Mouse (Mus musculus) neural tube, embryonic 15.5 days (tissue): Measurements from ENCODE around the gene Ermap. TPM values are rescaled to one million over a fixed set of nuclear protein-coding genes. Genes with fewer than 3 reads are reported as not detected.

ENCODE experiments used
- ATAC-seq: fragments of 200-750 bp; cut with Nextera tagmentation; 2 replicates; pipeline ENCODE4 v1.8.0; 2017; ENCODE audit warnings: mild to moderate bottlenecking, moderate TSS enrichment, moderate library complexity; ENCODE audit not compliant: low FRiP score
- H3K27ac ChIP-seq: fragments of 300-500 bp; sonication (generic); replicated peaks from 2 replicates; pipeline ENCODE4 v1.5.1; 2015; ENCODE audit warnings: mild to moderate bottlenecking, inconsistent platforms
- H3K27me3 ChIP-seq: fragments of 300-500 bp; sonication (generic); replicated peaks from 2 replicates; pipeline ENCODE4 v1.6.1; 2015; ENCODE audit warnings: inconsistent platforms
- H3K36me3 ChIP-seq: fragments of 300-500 bp; sonication (generic); 2 replicates; pipeline ENCODE4 v1.6.1; 2015; ENCODE audit warnings: inconsistent platforms
- H3K4me1 ChIP-seq: fragments of 300-500 bp; sonication (generic); 2 replicates; pipeline ENCODE4 v1.6.1; 2015; ENCODE audit warnings: inconsistent platforms
- H3K4me2 ChIP-seq: fragments of 300-500 bp; sonication (generic); 2 replicates; pipeline ENCODE4 v1.6.1; 2015; ENCODE audit warnings: inconsistent platforms, mild to moderate bottlenecking, moderate library complexity
- H3K4me3 ChIP-seq: fragments of 300-500 bp; sonication (generic); replicated peaks from 2 replicates; pipeline ENCODE4 v1.5.1; 2015; ENCODE audit warnings: mild to moderate bottlenecking, inconsistent platforms
- H3K9ac ChIP-seq: fragments of 300-500 bp; sonication (generic); replicated peaks from 2 replicates; pipeline ENCODE4 v1.6.1; 2015; ENCODE audit warnings: mild to moderate bottlenecking, inconsistent platforms
- H3K9me3 ChIP-seq: fragments of 300-500 bp; sonication (generic); replicated peaks from 2 replicates; pipeline ENCODE4 v1.6.1; 2016; ENCODE audit warnings: inconsistent platforms
- WGBS: fragments of 180-500 bp; shearing (Covaris S2); methylation state at CpG from one replicate; pipeline ENCODE4 v1.1.7; 2015; ENCODE audit warnings: mixed read lengths; 5-methylcytosine and 5-hydroxymethylcytosine counted together
- microRNA counts: library from miRNA; unstranded; fragments of <30 nt; microRNA quantifications from one replicate; lab custom pipeline; 2016
- microRNA-seq: library from miRNA; unstranded; fragments of <30 nt; microRNA quantifications from one replicate; pipeline ENCODE4, GENCODE M21; 2017
- polyA plus RNA-seq: library from polyadenylated mRNA; unstranded; fragments of >200 nt; fragmentation: Nextera tagmentation; extraction: Ambion mirVana; gene quantifications from 2 replicates; pipeline ENCODE4 v1.2.1, GENCODE M21; 2015

Gene Ermap
- polyA plus RNA-seq, 1 experiment from 2014 or later: 1.2 TPM

DNA sequence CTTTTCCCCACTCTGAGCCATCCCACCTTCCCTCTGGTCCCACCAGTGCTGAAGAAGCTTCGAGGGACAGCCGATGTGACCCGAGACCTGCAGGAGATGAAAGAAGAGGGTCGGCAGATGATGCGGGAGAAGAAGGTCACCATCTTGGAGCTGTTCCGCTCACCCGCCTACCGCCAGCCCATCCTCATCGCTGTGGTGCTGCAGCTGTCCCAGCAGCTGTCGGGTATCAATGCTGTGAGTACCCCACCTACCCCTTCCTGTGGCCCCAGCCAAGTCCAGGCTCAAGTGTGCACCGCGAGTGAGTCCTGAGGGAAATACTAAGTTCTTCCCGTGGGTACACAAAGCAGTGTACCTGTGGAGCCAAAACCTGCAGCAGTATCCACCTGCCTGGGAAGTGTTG lies 56.5 kb downstream of the Ermap start:
- Histone ChIP-seq H3K4me1 (peaks cover 9% of the 10 kb centered on the region), H3K36me3 (peaks cover 40% of the 10 kb centered on the region)

DNA sequence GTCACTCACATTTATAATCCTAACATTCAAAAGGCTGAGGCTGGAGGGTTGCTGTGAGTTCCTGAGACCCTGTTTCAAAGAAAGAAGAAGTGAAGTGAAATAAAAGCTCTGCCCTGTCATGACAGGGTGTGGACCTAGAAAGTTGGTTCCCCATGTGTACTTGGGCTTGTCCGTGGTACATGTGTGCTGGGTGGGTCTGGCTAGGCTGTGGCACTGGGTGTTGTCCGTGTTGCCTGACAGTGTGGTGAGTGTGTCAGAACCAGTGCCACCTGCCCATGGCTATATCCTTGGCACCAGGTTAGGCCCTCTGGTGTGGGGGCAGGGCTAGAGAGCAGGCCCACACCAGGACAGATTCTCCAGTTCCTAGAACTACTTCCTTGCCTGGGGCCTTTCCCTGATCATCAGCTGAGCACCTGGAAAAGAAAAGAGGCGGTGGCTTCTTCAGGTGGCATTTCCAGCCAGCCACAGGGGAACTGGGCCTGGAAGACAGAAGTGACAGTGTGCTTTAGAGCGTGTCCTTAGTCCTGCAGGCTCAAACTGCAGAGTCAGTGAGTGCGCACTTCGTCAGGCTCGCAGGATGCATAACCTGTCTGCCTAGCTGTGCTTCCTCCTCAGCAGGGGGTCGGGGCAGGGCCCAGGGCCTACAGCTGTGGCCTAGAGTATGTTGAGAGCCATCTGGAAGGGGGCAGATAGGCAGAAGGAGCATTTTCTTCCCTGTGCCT lies 58.5 kb downstream of the Ermap start:
- Histone ChIP-seq H3K4me1 (no peaks in the 10 kb centered on the region), H3K36me3 (peaks cover 36% of the 10 kb centered on the region), H3K27me3 (no peaks in the 10 kb centered on the region), H3K9ac (no peak overlapping the region), H3K4me2 (no peak overlapping the region), H3K27ac (no peak overlapping the region), H3K4me3 (no peak overlapping the region), H3K9me3 (no peaks in the 10 kb centered on the region)
- no peak for ATAC-seq
- WGBS: 86% methylated on average over 8 of the region's 8 CpGs

More for the DNA sequence above, 56.5 kb downstream of the Ermap start:
- Histone ChIP-seq H3K9ac (no peak overlapping the region), H3K4me2 (no peak overlapping the region), H3K9me3 (no peaks in the 10 kb centered on the region), H3K4me3 (no peak overlapping the region), H3K27ac (no peak overlapping the region), H3K27me3 (no peaks in the 10 kb centered on the region)
- 92% methylated on average over 13 of the region's 13 CpGs for WGBS
- no peak for ATAC-seq

DNA sequence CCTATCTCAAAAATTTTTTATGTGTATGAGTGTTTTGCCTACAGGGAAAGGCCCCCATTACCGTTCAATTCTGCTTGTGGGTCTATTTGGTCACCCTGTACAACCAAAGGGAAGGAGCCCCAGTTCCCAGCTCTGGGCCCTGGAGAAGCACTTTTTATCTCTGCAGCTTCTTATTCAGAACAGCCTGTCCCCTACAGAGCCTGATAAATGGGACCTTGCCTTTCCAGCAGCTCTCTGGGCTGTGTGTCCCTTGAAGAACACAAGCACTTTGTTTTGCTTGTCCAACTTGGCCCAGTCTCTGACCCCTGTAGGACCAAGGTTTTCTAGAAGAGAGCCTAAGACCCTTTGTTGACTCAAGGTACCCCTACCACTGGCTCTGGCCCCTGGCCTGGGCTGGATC lies 60.7 kb downstream of the Ermap start:
- Histone ChIP-seq H3K4me1 (no peaks in the 10 kb centered on the region), H3K9me3 (no peaks in the 10 kb centered on the region), H3K4me3 (no peak overlapping the region), H3K9ac (no peak overlapping the region), H3K27me3 (no peaks in the 10 kb centered on the region), H3K36me3 (peaks cover 17% of the 10 kb centered on the region), H3K4me2 (no peak overlapping the region), H3K27ac (no peak overlapping the region)
- no peak for ATAC-seq
- 74% methylated on average over 1 of the region's 1 CpGs for WGBS

DNA sequence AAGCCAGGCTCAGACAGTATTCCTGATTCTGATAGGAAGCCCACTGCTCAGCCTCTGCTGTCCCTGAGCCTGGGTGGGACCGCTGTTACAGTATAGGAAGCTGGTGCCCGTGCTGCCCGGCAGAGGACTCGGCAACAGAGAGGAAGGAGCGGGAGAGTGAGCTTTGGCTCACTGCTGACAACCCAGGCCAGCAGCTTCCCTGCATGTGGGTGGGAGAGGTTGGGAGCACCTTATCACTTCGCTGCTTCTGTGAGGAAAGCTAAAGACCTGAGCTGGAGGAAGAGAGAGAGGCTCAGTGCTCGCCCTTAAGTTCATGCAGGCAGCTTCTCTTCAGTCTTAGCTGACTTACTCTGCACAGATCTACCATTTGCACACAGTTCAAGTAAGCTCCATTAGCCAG lies 61.3 kb downstream of the Ermap start:
- H3K4me1 ChIP-seq: no peaks in the 10 kb centered on the region
- no peaks in the 10 kb centered on the region for H3K27me3 ChIP-seq
- 75% methylated on average over 7 of the region's 7 CpGs for WGBS
- H3K4me2 ChIP-seq: no peak overlapping the region
- H3K4me3 ChIP-seq: no peak overlapping the region
- peaks cover 11% of the 10 kb centered on the region for H3K36me3 ChIP-seq
- H3K27ac ChIP-seq: no peak overlapping the region
- no peak overlapping the region for H3K9ac ChIP-seq
- no peaks in the 10 kb centered on the region for H3K9me3 ChIP-seq
- ATAC-seq: no peak

DNA sequence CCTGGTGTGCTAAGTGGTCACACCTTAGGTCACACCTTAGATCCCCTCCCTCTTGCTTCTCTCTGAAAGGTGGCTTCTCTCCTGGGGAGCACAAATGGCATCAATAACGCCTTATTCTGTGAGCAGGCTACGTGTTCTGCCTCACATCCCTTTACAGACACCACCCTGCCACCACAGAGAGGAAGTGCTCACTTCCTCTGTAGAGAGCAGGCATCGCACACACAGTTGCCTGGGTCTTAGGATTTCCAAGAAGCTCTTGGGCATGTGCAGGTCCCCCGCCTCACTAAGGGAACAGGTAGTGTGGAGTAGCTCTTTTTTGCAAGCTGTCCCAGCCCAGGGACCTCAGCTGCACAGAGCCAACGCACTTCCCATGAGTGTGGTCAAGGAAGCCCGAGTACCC lies 62.6 kb downstream of the Ermap start:
- H3K27me3 ChIP-seq: no peaks in the 10 kb centered on the region
- H3K4me3 ChIP-seq: no peak overlapping the region
- H3K36me3 ChIP-seq: peaks cover 3% of the 10 kb centered on the region; the same call in 1 of the 2 replicates
- no peak overlapping the region for H3K27ac ChIP-seq
- no peak overlapping the region for H3K4me2 ChIP-seq
- WGBS: 76% methylated on average over 6 of the region's 6 CpGs
- no peak overlapping the region for H3K9ac ChIP-seq
- H3K9me3 ChIP-seq: no peaks in the 10 kb centered on the region
- no peak for ATAC-seq
- no peaks in the 10 kb centered on the region for H3K4me1 ChIP-seq

DNA sequence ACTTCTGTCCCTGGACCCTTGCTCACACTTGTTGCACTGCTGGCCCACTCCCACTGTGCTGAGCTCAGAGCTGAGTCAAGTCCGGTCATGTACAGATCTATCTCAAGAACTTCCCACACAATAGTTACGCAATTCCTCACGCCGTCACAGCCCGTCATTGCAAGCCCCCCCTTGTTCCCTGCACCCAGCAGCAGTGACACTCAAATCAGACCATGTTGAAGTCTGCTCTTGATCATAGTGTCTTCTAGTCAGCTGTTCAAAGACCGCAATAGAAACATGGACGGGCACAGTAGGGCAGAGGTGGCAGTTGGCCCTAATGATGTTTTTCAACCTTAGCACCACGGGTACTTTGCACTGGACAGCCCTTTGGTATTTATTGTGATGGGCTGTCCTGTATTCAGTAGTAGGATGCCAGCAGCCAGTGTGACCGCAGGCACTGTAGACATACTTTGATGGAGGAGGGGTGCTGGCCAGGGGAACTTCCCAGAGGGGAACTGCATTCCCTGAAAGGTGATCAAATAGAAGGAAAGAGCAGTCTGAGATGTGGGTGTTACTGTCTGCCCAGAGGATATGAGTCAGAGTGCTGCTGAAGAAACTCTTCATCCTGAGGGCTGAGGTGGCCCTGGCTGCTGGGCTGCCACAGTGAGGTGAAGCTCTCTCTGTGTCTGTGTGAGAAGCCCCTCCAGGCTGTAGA lies 64.1 kb downstream of the Ermap start:
- Histone ChIP-seq H3K27ac (no peak overlapping the region), H3K9ac (no peak overlapping the region), H3K4me3 (no peak overlapping the region), H3K27me3 (no peaks in the 10 kb centered on the region), H3K4me2 (no peak overlapping the region), H3K4me1 (peaks cover 8% of the 10 kb centered on the region; the same call in 1 of the 2 replicates), H3K36me3 (peaks cover 3% of the 10 kb centered on the region; the same call in 1 of the 2 replicates), H3K9me3 (no peaks in the 10 kb centered on the region)
- 69% methylated on average over 9 of the region's 9 CpGs for WGBS
- ATAC-seq: no peak

MicroRNAs encoded within 50 kb of the gene (microRNA counts, 519-probe panel; counts per million panel counts)
- 955 counts per million, percentile 5 among the panel's probes with 10 or more counts for microRNA mmu-miR-1957 (lab: Ali Mortazavi, UCI)

Small RNA genes within 50 kb of the gene (microRNA-seq; reads per million reads assigned to microRNA genes)
- gene Mir1957a: not detected

Other genes with a start within 250 kb of the Ermap start
- gene Lao1, start 228.4 kb downstream of the Ermap start, polyA plus RNA-seq: not detected in 2 replicates
- gene Slc2a1, start 81.3 kb downstream of the Ermap start, polyA plus RNA-seq: 78.8 and 91.3 TPM in 2 replicates
- 4.4 and 4.8 TPM in 2 replicates for gene Zfp691, start 15.8 kb downstream of the Ermap start, polyA plus RNA-seq
- gene Svbp, start 5.3 kb upstream of the Ermap start, polyA plus RNA-seq: 198 and 242 TPM in 2 replicates
- 0.29 and 0.54 TPM in 2 replicates for gene Tmem269, start 28.2 kb upstream of the Ermap start, polyA plus RNA-seq
- 26.0 and 29.2 TPM in 2 replicates for gene AU022252, start 42.7 kb upstream of the Ermap start, polyA plus RNA-seq
- 14.1 and 14.9 TPM in 2 replicates for gene P3h1, start 42.9 kb upstream of the Ermap start, polyA plus RNA-seq
- gene Cldn19, start 65.4 kb upstream of the Ermap start, polyA plus RNA-seq: 0.36 and 0.81 TPM in 2 replicates
- 815 and 871 TPM in 2 replicates for gene Ybx1, start 104.6 kb upstream of the Ermap start, polyA plus RNA-seq
- gene Ppih, start 130.5 kb upstream of the Ermap start, polyA plus RNA-seq: 43.5 and 54.5 TPM in 2 replicates
- gene Ccdc30, start 225.5 kb upstream of the Ermap start, polyA plus RNA-seq: 20.2 and 22.0 TPM in 2 replicates
- 21.8 and 28.5 TPM in 2 replicates for gene Ppcs, start 232.4 kb upstream of the Ermap start, polyA plus RNA-seq
- gene Zmynd12, start 232.8 kb upstream of the Ermap start, polyA plus RNA-seq: 0.44 and 0.46 TPM in 2 replicates